Mouse (Mus musculus): ENCODE results near the gene D3Ertd751e. TPM values are rescaled to one million over a fixed set of nuclear protein-coding genes. Genes with fewer than 3 reads are reported as not detected.
A peak's percentile ranks its signal among the peaks of the same experiment; 100 is the strongest.

The D3Ertd751e gene
- polyA plus RNA-seq (2016; fragmentation: Nextera tagmentation; extraction: Ambion mirVana), result 16.7 and 18.0 TPM in 2 replicates

DNA sequence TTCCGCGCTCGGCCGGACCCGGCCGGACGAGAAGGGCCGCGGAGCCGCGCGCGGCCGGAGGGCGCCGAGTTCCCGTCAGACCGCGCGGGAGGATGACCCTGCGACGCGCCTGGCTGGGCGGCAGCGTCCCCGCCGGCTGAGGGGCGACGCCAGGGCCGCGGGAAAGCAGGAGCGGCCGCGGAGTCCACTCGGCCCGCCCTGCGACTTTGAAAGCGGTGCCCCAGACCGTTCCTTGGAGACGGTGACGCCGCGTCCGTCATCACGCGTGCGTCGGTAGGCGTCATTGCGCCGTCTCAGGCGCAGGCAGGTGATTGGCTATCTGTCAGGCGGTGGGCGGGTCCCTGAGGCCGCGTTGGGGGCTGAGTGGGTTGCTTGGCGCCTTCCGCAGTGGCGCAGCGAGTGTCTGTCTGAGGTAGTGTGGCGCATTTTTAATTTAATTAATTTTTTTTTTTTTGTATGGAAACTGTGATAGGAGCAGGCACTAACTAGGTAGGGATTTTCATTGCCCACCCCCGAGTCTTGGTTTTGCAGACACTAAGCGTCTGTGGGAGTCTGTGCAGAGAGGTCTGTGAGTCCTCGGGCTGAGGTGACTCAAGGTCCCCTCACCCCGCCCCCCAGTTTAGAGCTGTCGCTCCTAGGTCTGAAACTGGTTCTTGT is at the start of gene D3Ertd751e, which contains the start of gene Sclt1:
D3Ertd751e (plus strand) TSS at position 334 of the 657 bp plus-strand sequence.
Sclt1 (minus strand) TSS at position 237 of the 657 bp plus-strand sequence.
- no peaks in the 10 kb centered on the region for H3K27me3 ChIP-seq (replicated peaks; ENCODE audit: low read depth, poor library complexity, severe bottlenecking)
- peak; percentile 97 for DNase-seq (ENCODE audit: low spot score)
- H3K4me3 ChIP-seq, result peak within 1 kb of the TSS; percentile 80
- 0 out of 2 replicates have a peak, but pooled peaks cover 5% of the 10 kb centered on the region for H3K36me3 ChIP-seq (replicated peaks)
- peaks cover 13% of the 10 kb centered on the region for H3K4me1 ChIP-seq
- no peaks in the 10 kb centered on the region for H3K9me3 ChIP-seq
- H3K27ac ChIP-seq (replicated peaks), result peak within 1 kb of the TSS; percentile 95
- WGBS, result under 1% methylated on average over 66 of the region's 66 CpGs

- H3K27ac ChIP-seq (replicated peaks), result no peak overlapping the region
- no peak for DNase-seq (ENCODE audit: low spot score)
- H3K36me3 ChIP-seq (replicated peaks), result peaks cover 28% of the 10 kb centered on the region
- no peak overlapping the region for H3K4me3 ChIP-seq
- H3K4me1 ChIP-seq, result no peaks in the 10 kb centered on the region
- 65% methylated on average over 1 of the region's 1 CpGs for WGBS
- no peaks in the 10 kb centered on the region for H3K27me3 ChIP-seq (replicated peaks; ENCODE audit: low read depth, poor library complexity, severe bottlenecking)
- peaks cover 3% of the 10 kb centered on the region; the same call in 1 of the 2 replicates for H3K9me3 ChIP-seq
These were observed 46.7 kb upstream of the D3Ertd751e start for GRCm38 (mm10) chr3:41695681-41696080.

DNA sequence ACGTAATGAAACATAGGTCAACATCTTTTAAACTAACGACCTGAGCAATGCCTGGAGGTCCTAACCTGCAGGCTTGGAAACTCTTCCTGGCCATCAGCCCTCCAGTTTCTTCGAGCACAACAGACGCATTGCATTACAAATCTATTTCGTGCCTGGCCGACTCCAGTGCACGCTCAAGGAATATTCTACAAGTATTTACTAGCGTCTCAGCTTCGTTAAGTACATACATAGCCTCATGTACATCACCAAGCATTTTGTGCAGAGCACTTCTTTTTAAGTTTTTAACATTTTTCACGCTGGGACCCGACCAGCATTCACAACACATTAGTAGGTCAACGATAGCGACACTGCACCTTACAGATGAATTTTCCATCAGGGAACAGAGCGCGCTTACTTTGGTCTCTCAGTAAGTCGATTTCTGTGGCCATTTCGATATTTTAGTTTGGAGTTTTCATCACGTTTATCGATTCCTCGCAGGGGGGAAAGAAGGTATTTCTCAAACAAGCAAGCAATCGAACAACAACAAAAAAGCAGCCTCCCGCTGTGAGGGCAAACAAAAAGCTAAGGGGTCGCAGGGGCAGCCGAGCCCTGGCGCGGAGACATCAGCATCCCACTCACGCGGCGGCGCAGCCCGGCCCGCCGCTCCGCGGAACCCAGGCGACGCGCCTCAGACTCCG is 672 bp upstream of the D3Ertd751e start:
- 0 out of 2 replicates have a peak, but pooled peaks cover 5% of the 10 kb centered on the region for H3K36me3 ChIP-seq (replicated peaks)
- peaks cover 13% of the 10 kb centered on the region for H3K4me1 ChIP-seq
- no peaks in the 10 kb centered on the region for H3K27me3 ChIP-seq (replicated peaks; ENCODE audit: low read depth, poor library complexity, severe bottlenecking)
- under 1% methylated on average over 39 of the region's 39 CpGs for WGBS
- H3K9me3 ChIP-seq, result no peaks in the 10 kb centered on the region
- H3K4me3 ChIP-seq, result peak overlapping the region; percentile 80
- DNase-seq (ENCODE audit: low spot score), result peak; percentile 46
- peak overlapping the region; percentile 95 for H3K27ac ChIP-seq (replicated peaks)

DNA sequence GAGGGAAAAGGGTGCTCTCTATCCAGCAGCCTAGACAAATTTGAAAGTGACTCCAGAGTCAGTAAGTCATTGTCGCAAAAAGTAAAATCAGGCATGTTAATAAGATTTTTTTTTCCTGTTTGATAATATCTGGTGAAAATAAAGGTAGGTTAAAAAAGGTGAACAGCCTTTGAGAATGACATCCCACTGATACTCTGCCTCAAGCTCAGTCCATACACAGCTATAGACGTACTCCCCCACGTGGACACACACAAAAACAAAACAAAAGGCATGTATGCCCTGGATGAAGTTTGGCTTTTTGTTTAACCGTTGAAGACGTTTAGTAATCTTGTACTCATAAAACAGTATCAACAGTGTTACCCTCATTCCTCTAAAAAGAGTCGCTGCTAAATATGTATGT is 1.0 kb downstream of the D3Ertd751e start:
- Histone ChIP-seq H3K4me1 (peaks cover 13% of the 10 kb centered on the region), H3K27me3 (replicated peaks; ENCODE audit: low read depth, poor library complexity, severe bottlenecking) (no peaks in the 10 kb centered on the region), H3K27ac (replicated peaks) (no peak overlapping the region), H3K36me3 (replicated peaks) (0 out of 2 replicates have a peak, but pooled peaks cover 5% of the 10 kb centered on the region), H3K4me3 (peak overlapping the region; percentile 80), H3K9me3 (no peaks in the 10 kb centered on the region)
- DNase-seq (ENCODE audit: low spot score), result no peak
- 54% methylated on average over 6 of the region's 6 CpGs for whole genome bisulfite sequencing

DNA sequence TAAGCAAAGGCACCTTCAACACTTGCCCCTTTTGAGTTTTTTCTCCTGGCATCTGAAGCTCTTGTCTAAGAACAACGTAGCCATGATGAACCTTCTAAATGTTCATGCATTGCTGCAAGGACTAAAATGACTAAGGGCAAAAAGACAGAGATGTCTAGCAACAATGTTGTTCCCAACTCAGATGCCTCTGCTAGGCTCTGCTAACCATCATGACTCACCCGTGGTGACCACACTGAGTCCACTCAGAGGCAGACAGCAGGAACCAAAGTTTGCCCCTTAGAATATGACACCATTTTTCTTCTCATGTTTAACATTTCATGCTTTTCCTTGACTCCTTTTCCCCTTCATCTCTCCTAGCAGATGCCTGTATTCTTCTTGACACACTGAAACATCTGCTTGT is 12.1 kb downstream of the D3Ertd751e start:
- no peaks in the 10 kb centered on the region for H3K4me1 ChIP-seq
- no peak overlapping the region for H3K27ac ChIP-seq (replicated peaks)
- H3K27me3 ChIP-seq (replicated peaks; ENCODE audit: low read depth, poor library complexity, severe bottlenecking), result no peaks in the 10 kb centered on the region
- no peaks in the 10 kb centered on the region for H3K9me3 ChIP-seq
- 84% methylated on average over 2 of the region's 2 CpGs for WGBS
- H3K36me3 ChIP-seq (replicated peaks), result peaks cover 4% of the 10 kb centered on the region
- no peak for DNase-seq (ENCODE audit: low spot score)
- no peak overlapping the region for H3K4me3 ChIP-seq

DNA sequence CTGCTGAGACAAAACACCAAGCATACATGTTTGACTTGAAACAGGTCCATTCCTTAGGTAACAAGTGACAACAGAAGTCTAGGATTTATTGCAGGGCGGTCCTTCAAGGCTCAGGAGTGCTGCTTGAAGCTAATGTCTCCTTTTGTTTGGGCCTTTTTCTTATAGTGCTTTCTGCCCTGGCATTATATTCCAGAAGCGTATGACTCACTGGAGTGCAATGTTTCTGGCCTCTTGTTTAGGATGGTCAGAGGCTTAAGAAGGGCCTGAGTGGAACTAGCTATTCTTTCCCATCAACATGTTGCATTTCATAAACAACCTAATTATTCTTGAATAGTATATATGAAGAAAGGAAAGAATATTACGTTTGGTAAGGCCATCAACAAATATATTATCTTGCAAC is 19.7 kb downstream of the D3Ertd751e start:
- Histone ChIP-seq H3K27ac (replicated peaks) (no peak overlapping the region), H3K36me3 (replicated peaks) (peaks cover under 1% of the 10 kb centered on the region)
- 91% methylated on average over 3 of the region's 3 CpGs for WGBS

DNA sequence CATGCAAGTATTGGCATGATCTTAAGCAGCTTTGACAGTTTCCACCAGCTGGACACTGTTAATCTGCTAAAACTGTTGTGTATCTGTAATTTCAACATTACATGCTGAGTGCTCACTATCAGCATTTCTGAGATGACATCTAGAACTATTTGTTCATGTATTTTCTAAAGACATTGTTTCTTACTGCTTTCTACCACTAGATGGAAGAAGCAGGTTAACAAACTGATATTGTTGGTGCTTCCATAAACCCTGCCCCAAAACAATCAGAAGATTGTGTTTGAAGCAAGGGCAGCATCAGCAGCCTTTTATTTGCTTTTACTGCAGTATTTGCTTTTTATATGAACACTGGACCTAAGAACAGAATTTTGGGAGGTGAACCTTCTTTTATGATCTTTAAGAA is 70.0 kb downstream of the D3Ertd751e start:
- no peaks in the 10 kb centered on the region for H3K36me3 ChIP-seq (replicated peaks)
- DNase-seq (ENCODE audit: low spot score), result no peak
- no peak overlapping the region for H3K4me3 ChIP-seq
- H3K27me3 ChIP-seq (replicated peaks; ENCODE audit: low read depth, poor library complexity, severe bottlenecking), result no peaks in the 10 kb centered on the region
- H3K4me1 ChIP-seq, result no peaks in the 10 kb centered on the region
- H3K9me3 ChIP-seq, result no peaks in the 10 kb centered on the region
- no peak overlapping the region for H3K27ac ChIP-seq (replicated peaks)

More for the DNA sequence above, 19.7 kb downstream of the D3Ertd751e start:
- no peak for DNase-seq (ENCODE audit: low spot score)
- Histone ChIP-seq H3K4me3 (no peak overlapping the region), H3K9me3 (no peaks in the 10 kb centered on the region), H3K4me1 (no peaks in the 10 kb centered on the region), H3K27me3 (replicated peaks; ENCODE audit: low read depth, poor library complexity, severe bottlenecking) (no peaks in the 10 kb centered on the region)

Other genes with a start within 250 kb of the D3Ertd751e start
- gene Jade1, start 186.9 kb upstream of the D3Ertd751e start, polyA plus RNA-seq (2016; fragmentation: Nextera tagmentation; extraction: Ambion mirVana), result 15.5 and 18.8 TPM in 2 replicates
- 22.9 and 23.2 TPM in 2 replicates for gene Sclt1, start 97 bp upstream of the D3Ertd751e start, polyA plus RNA-seq (2016; fragmentation: Nextera tagmentation; extraction: Ambion mirVana)

Measured in embryonic facial prominence, embryonic 10.5 days (tissue).